14 mouse cellular contexts compared by ENCODE assay signal in the genomic region with DNA sequence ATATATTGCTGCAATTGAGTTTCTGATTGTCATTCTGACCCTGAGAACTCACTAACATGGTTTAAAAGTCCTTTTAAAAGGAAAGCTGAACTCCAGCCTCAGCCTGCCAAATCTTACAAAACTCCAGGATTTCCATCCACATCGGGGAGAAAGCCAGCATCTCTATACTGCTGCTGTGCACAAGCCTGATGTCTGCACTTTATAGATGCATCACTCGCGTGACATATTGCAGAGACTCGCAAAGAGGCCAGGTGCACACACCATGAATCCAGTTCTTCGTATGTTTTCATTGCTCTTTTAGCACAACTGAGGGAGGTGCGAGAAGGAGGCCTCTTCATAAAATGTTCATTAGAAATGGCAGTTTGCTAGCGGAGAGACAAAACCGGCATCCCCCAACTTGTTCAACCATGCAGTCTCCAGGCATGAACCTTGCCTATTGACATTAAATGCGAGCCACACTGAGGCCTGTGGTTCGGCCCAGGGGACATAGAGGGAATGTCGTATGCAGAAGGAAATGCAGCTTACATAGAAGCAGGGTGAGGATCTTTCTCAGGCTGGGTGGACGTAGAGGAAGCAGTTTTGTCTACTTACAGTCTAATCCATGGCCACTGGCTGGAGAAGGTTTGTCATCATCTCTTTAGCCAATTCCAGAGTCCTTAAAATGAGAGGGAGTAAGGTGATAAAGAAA.
A peak's percentile ranks its signal among the peaks of the same experiment; 100 is the strongest.
DNase-seq lines count a peak whose midpoint lies in the region; ATAC-seq and TF ChIP-seq lines count a peak whose summit lies in the region.
"Had no signal": no experiment of that assay in that cellular context is flagged by ENCODE, and none has a peak within 500 bp of the region (broad histone marks: within the 10 kb centered on the region; RNA-seq: fewer than 3 reads in every experiment).

No protein-coding gene starts in this region.

- H3K36me3 ChIP-seq in forebrain, embryonic 10.5 days (replicated peaks): peaks cover 16% of the 10 kb centered on the region
- no peaks in the 10 kb centered on the region for H3K36me3 ChIP-seq in forebrain, embryonic 11.5 days (ENCODE audit: control insufficient read depth, insufficient read depth, low read length)
- no peaks in the 10 kb centered on the region for H3K36me3 ChIP-seq in thymus, adult 2 months (ENCODE audit: control insufficient read depth, insufficient read depth, low read length)
- peaks cover 5% of the 10 kb centered on the region; the same call in 1 of the 2 replicates for H3K36me3 ChIP-seq in limb, embryonic 12.5 days
- no peaks in the 10 kb centered on the region for H3K36me3 ChIP-seq in stomach, embryonic 16.5 days (ENCODE audit: control insufficient read depth, insufficient read depth, low read length)

- no peak for ATAC-seq in forebrain, embryonic 11.5 days (replicated peaks; ENCODE audit: low FRiP score)
- ATAC-seq in limb, embryonic 12.5 days (ENCODE audit: insufficient number of reproducible peaks, insufficient read depth, low FRiP score, low TSS enrichment, low read depth): no peak
- no peak for ATAC-seq in stomach, embryonic 16.5 days (ENCODE audit: insufficient read depth, low FRiP score)

- no peak for TF ChIP-seq CTCF in thymus, adult 2 months (IDR thresholded peaks at IDR 0.05; ENCODE audit: borderline replicate concordance, control insufficient read depth, extremely low read depth, insufficient read depth, low read length, poor library complexity)

- H3K27ac ChIP-seq in forebrain, embryonic 10.5 days: peak overlapping the region; percentile 36
- H3K27ac ChIP-seq in forebrain, embryonic 11.5 days (ENCODE audit: low read depth, low read length): no peak overlapping the region
- peak overlapping the region; percentile 50; the same call in 1 of the 2 replicates for H3K27ac ChIP-seq in thymus, adult 2 months (ENCODE audit: control insufficient read depth, insufficient read depth, low read length)
- H3K27ac ChIP-seq in limb, embryonic 12.5 days: peak overlapping the region; percentile 91
- H3K27ac ChIP-seq in stomach, embryonic 16.5 days (ENCODE audit: low read length): 0 out of 2 replicates have a peak overlapping the region, but pooled peaks have one; percentile 3

- H3K9me3 ChIP-seq in forebrain, embryonic 10.5 days: no peaks in the 10 kb centered on the region
- no peaks in the 10 kb centered on the region for H3K9me3 ChIP-seq in forebrain, embryonic 11.5 days (ENCODE audit: control insufficient read depth, low read length)
- no peaks in the 10 kb centered on the region for H3K9me3 ChIP-seq in limb, embryonic 12.5 days
- no peaks in the 10 kb centered on the region for H3K9me3 ChIP-seq in stomach, embryonic 16.5 days (replicated peaks; ENCODE audit: control insufficient read depth, low read length)
- H3K9me3 ChIP-seq: midbrain, embryonic 12.5 days had no signal

- no peak overlapping the region for H3K4me2 ChIP-seq in forebrain, embryonic 11.5 days (ENCODE audit: low read depth, low read length, severe bottlenecking)
- peak overlapping the region; percentile 4; the same call in 1 of the 2 replicates for H3K4me2 ChIP-seq in limb, embryonic 12.5 days
- no peak overlapping the region for H3K4me2 ChIP-seq in stomach, embryonic 16.5 days (ENCODE audit: low read depth, low read length)
- H3K4me2 ChIP-seq: midbrain, embryonic 12.5 days had no signal

- no peak for DNase-seq in forebrain, embryonic 10.5 days (ENCODE audit: extremely low spot score, low spot score)
- no peak for DNase-seq in forebrain, embryonic 11.5 days (ENCODE audit: low spot score)
- DNase-seq in thymus, adult 2 months: no peak
- DNase-seq in thymus, postnatal 14 days: no peak
- DNase-seq in MN1 (ENCODE audit: low spot score): no peak
- no peak for DNase-seq in testis, postnatal 14 days (ENCODE audit: low spot score)
- DNase-seq: adrenal gland, postnatal 36 days; cerebellum, adult 11-12 months; heart, adult 18-20 months; kidney, postnatal 4 days; lung, adult 2 months had no signal

- WGBS in forebrain, embryonic 10.5 days: 90% methylated on average over 12 of the region's 12 CpGs
- 88% methylated on average over 12 of the region's 12 CpGs for WGBS in forebrain, embryonic 11.5 days
- 84% methylated on average over 12 of the region's 12 CpGs for WGBS in thymus, adult 2 months
- WGBS in limb, embryonic 12.5 days: 33% methylated on average over 12 of the region's 12 CpGs
- 70% methylated on average over 12 of the region's 12 CpGs for WGBS in stomach, embryonic 16.5 days

- no peak overlapping the region for H3K4me3 ChIP-seq in forebrain, embryonic 10.5 days
- H3K4me3 ChIP-seq in forebrain, embryonic 11.5 days (ENCODE audit: low read depth, low read length): no peak overlapping the region
- no peak overlapping the region for H3K4me3 ChIP-seq in thymus, adult 2 months (ENCODE audit: control insufficient read depth, insufficient read depth, low read length)
- no peak overlapping the region for H3K4me3 ChIP-seq in limb, embryonic 12.5 days (replicated peaks)
- H3K4me3 ChIP-seq in stomach, embryonic 16.5 days (replicated peaks; ENCODE audit: low read length): no peak overlapping the region
- H3K4me3 ChIP-seq: midbrain, embryonic 12.5 days had no signal

- H3K27me3 ChIP-seq in forebrain, embryonic 10.5 days (ENCODE audit: poor library complexity, severe bottlenecking): no peaks in the 10 kb centered on the region
- H3K27me3 ChIP-seq in forebrain, embryonic 11.5 days (ENCODE audit: control insufficient read depth, insufficient read depth, low read length): no peaks in the 10 kb centered on the region
- H3K27me3 ChIP-seq in thymus, adult 2 months (ENCODE audit: control insufficient read depth, insufficient read depth, low read length): no peaks in the 10 kb centered on the region
- no peaks in the 10 kb centered on the region for H3K27me3 ChIP-seq in limb, embryonic 12.5 days
- H3K27me3 ChIP-seq in stomach, embryonic 16.5 days (ENCODE audit: control insufficient read depth, insufficient read depth, low read length): no peaks in the 10 kb centered on the region
- H3K27me3 ChIP-seq: midbrain, embryonic 12.5 days had no signal

- H3K9ac ChIP-seq in forebrain, embryonic 11.5 days (ENCODE audit: low read length): no peak overlapping the region
- H3K9ac ChIP-seq in limb, embryonic 12.5 days (replicated peaks): no peak overlapping the region
- H3K9ac ChIP-seq in stomach, embryonic 16.5 days (ENCODE audit: low read length): no peak overlapping the region
- H3K9ac ChIP-seq: midbrain, embryonic 12.5 days had no signal

- H3K4me1 ChIP-seq in forebrain, embryonic 10.5 days: peaks cover 35% of the 10 kb centered on the region
- H3K4me1 ChIP-seq in forebrain, embryonic 11.5 days (replicated peaks; ENCODE audit: control insufficient read depth, insufficient read depth, low read length): no peaks in the 10 kb centered on the region
- H3K4me1 ChIP-seq in thymus, adult 2 months (replicated peaks; ENCODE audit: control insufficient read depth, insufficient read depth, low read length): peaks cover 32% of the 10 kb centered on the region
- H3K4me1 ChIP-seq in limb, embryonic 12.5 days (replicated peaks): peaks cover 56% of the 10 kb centered on the region
- H3K4me1 ChIP-seq in stomach, embryonic 16.5 days (ENCODE audit: control insufficient read depth, insufficient read depth, low read length): peaks cover 14% of the 10 kb centered on the region; the same call in 1 of the 2 replicates

- TF ChIP-seq POLR2A in thymus, adult 2 months (IDR thresholded peaks at IDR 0.05; ENCODE audit: control insufficient read depth, extremely low read depth, insufficient read depth, low read length, poor library complexity): no peak
